Mouse (Mus musculus): ENCODE results near the gene Nutf2.

- TF ChIP-seq HCFC1 (IDR thresholded peaks at IDR 0.05; ENCODE audit: low read depth, low read length) (no peak), BHLHE40 (IDR thresholded peaks at IDR 0.05; ENCODE audit: low read depth, low read length) (no peak), KAT2A (IDR thresholded peaks at IDR 0.05; ENCODE audit: insufficient replicate concordance, low read length) (no peak)
Observed at GRCm38 (mm10) chr8:105866364-105867029, 6.1 kb downstream of the Nutf2 start.
